Mouse (Mus musculus) MEL (cell line): ENCODE measurements around the gene Xndc1.

Experiments
- CTCF ChIP-seq, 3 experiments: IDR thresholded peaks in 2 of 3; conservative IDR thresholded peaks in 1 of 3; 2 replicates each; pipeline ENCODE4 v1.5.1; 2011 to 2012; ENCODE audit warnings: low read length in 3 of 3, low read depth in 2 of 3, mild to moderate bottlenecking in 2 of 3, improper control_type of control experiment in 1 of 3, inconsistent platforms in 1 of 3, mixed read lengths in 1 of 3, moderate library complexity in 1 of 3; ENCODE audit not compliant: control insufficient read depth in 1 of 3, insufficient read depth in 1 of 3, poor library complexity in 1 of 3, severe bottlenecking in 1 of 3
- EP300 ChIP-seq, 2 experiments: IDR thresholded peaks; 2 replicates each; pipeline ENCODE4 v1.6.1; 2011; ENCODE audit warnings: improper control_type of control experiment in 2 of 2, low read length in 2 of 2, low read depth in 1 of 2, mild to moderate bottlenecking in 1 of 2
- ETS1 ChIP-seq: IDR thresholded peaks from 2 replicates; pipeline ENCODE4 v1.6.1; 2012; ENCODE audit warnings: low read depth, mild to moderate bottlenecking, inconsistent platforms, low read length, improper control_type of control experiment, moderate library complexity
- GATA1 ChIP-seq: IDR thresholded peaks from 2 replicates; pipeline ENCODE4 v1.6.1; 2011; ENCODE audit warnings: low read depth, low read length, improper control_type of control experiment
- NELFE ChIP-seq: IDR thresholded peaks from 2 replicates; pipeline ENCODE4 v1.6.1; 2011; ENCODE audit warnings: low read depth, low read length, improper control_type of control experiment
- NRF1 ChIP-seq: IDR thresholded peaks from 2 replicates; pipeline ENCODE4 v1.6.1; 2014; ENCODE audit warnings: low read depth, mild to moderate bottlenecking, inconsistent platforms, low read length, improper control_type of control experiment, moderate library complexity; ENCODE audit not compliant: poor library complexity, insufficient read depth, severe bottlenecking
- POLR2A ChIP-seq, 2 experiments: IDR thresholded peaks; 2 replicates each; pipeline ENCODE4 v1.6.1; 2011 to 2012; ENCODE audit warnings: low read length in 2 of 2, mild to moderate bottlenecking in 2 of 2, control low read depth in 1 of 2, improper control_type of control experiment in 1 of 2, low read depth in 1 of 2, moderate library complexity in 1 of 2; ENCODE audit not compliant: control insufficient read depth in 1 of 2, insufficient read depth in 1 of 2, poor library complexity in 1 of 2
- RCOR1 ChIP-seq: IDR thresholded peaks from 2 replicates; pipeline ENCODE4 v1.6.1; 2012; ENCODE audit warnings: low read depth, mild to moderate bottlenecking, inconsistent platforms, low read length, improper control_type of control experiment
- TAL1 ChIP-seq: IDR thresholded peaks from 2 replicates; pipeline ENCODE4 v1.6.1; 2012; ENCODE audit warnings: mild to moderate bottlenecking, inconsistent platforms, low read length, moderate library complexity, mixed read lengths
- UBTF ChIP-seq: IDR thresholded peaks from 2 replicates; pipeline ENCODE4 v1.6.1; 2012; ENCODE audit warnings: low read depth, mild to moderate bottlenecking, inconsistent platforms, low read length, improper control_type of control experiment, moderate library complexity, borderline replicate concordance; ENCODE audit not compliant: insufficient read depth
- USF1 ChIP-seq: IDR thresholded peaks from 2 replicates; pipeline ENCODE4 v1.6.1; 2014; ENCODE audit warnings: low read depth, mild to moderate bottlenecking, inconsistent platforms, low read length, improper control_type of control experiment, moderate library complexity

DNA sequence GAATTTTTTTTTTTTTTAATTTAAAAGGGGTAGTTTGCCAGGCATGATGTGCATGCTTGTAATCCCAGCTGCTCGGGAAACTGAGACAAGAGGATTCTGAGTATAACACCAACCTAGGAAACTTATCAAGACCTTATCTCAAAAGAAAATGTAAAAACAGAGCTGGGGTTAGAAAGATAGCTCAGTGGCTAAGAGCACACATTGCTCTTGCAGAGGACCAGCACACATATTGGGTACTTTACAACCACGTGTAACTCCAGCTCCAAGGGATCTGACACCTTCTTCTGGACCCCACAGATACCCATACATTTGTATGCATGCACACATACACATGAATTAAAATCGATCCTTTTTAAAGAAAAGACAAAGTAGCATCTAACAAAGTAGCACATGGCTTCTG, 4.0 kb upstream of the Xndc1 start:
- no peak for TF ChIP-seq UBTF
- TF ChIP-seq POLR2A (IDR thresholded peaks at IDR 0.05; ENCODE audit: control insufficient read depth in 1 of 2, insufficient read depth in 1 of 2, low read depth in 1 of 2, low read length in 2 of 2, poor library complexity in 1 of 2) = no peak
- TF ChIP-seq GATA1 = peak; percentile 74
- no peak for TF ChIP-seq NRF1
- TF ChIP-seq CTCF (IDR thresholded peaks at IDR 0.05 in 2 of 3, conservative IDR thresholded peaks at IDR 0.05 in 1 of 3; ENCODE audit: control insufficient read depth in 1 of 3, insufficient read depth in 1 of 3, low read depth in 2 of 3, low read length in 3 of 3, poor library complexity in 1 of 3, severe bottlenecking in 1 of 3) = no peak
- TF ChIP-seq NELFE = no peak
- no peak for TF ChIP-seq USF1
- TF ChIP-seq RCOR1 = peak; percentile 32; the same call in 1 of the 2 replicates
- TF ChIP-seq EP300 (IDR thresholded peaks at IDR 0.05; ENCODE audit: low read depth in 1 of 2, low read length in 2 of 2) = peak in 1 of 2 experiments; percentile 49; a peak in 1 of 4 replicates
- no peak for TF ChIP-seq TAL1
- peak; percentile 37; the same call in 1 of the 2 replicates for TF ChIP-seq ETS1
